Mouse (Mus musculus): Measurements from ENCODE around the gene Nhlh2. TPM values are rescaled to one million over a fixed set of nuclear protein-coding genes. Genes with fewer than 3 reads are reported as not detected.

Nhlh2 gene
- total RNA-seq, 2 experiments from 2014 or later, result 0.26 to 0.52 TPM

GRCm38 (mm10) chr3:102010681-102011317, 923 bp downstream of the Nhlh2 start:
- H3K27ac ChIP-seq, result no peak overlapping the region

GRCm38 (mm10) chr3:102011318-102012075, 1.6 kb downstream of the Nhlh2 start:
- Histone ChIP-seq H3K4me3 (no peak overlapping the region), H3K27ac (no peak overlapping the region)
- no peak for DNase-seq (ENCODE audit: extremely low spot score in 1 of 2, low spot score in 2 of 2)
- TF ChIP-seq CTCF (IDR thresholded peaks at IDR 0.05), result no peak
- intact Hi-C loops (cut with DNase I), result no loop called here

More at GRCm38 (mm10) chr3:102010681-102011317, 923 bp downstream of the Nhlh2 start:
- no peak for DNase-seq (ENCODE audit: extremely low spot score in 1 of 2, low spot score in 2 of 2)
- H3K4me3 ChIP-seq, result no peak overlapping the region
- no peak for TF ChIP-seq CTCF (IDR thresholded peaks at IDR 0.05)
- intact Hi-C loops (cut with DNase I), result no loop called here

GRCm38 (mm10) chr3:102012076-102012610, 2.3 kb downstream of the Nhlh2 start:
- H3K27ac ChIP-seq, result no peak overlapping the region
- DNase-seq (ENCODE audit: extremely low spot score in 1 of 2, low spot score in 2 of 2), result peak in 1 of 2 experiments; percentile 16
- no peak for TF ChIP-seq CTCF (IDR thresholded peaks at IDR 0.05)
- H3K4me3 ChIP-seq, result no peak overlapping the region
- intact Hi-C loops (cut with DNase I), result no loop called here

- no peak for TF ChIP-seq CTCF (IDR thresholded peaks at IDR 0.05)
- intact Hi-C loops (cut with DNase I), result no loop called here
- Histone ChIP-seq H3K27ac (no peak overlapping the region; the same call in 1 of the 2 replicates), H3K4me3 (peak overlapping the region; percentile 11; the same call in 1 of the 2 replicates)
- DNase-seq (ENCODE audit: extremely low spot score in 1 of 2, low spot score in 2 of 2), result peak; percentile 34 to 71
Measured at GRCm38 (mm10) chr3:102012611-102013211, 2.8 kb downstream of the Nhlh2 start.

GRCm38 (mm10) chr3:102020604-102021003, 10.7 kb downstream of the Nhlh2 start:
- Histone ChIP-seq H3K27ac (no peak overlapping the region), H3K4me3 (no peak overlapping the region)
- TF ChIP-seq CTCF (IDR thresholded peaks at IDR 0.05), result no peak
- intact Hi-C loops (cut with DNase I), result no loop called here
- no peak for DNase-seq (ENCODE audit: extremely low spot score in 1 of 2, low spot score in 2 of 2)

- no peak for TF ChIP-seq CTCF (IDR thresholded peaks at IDR 0.05)
- intact Hi-C loops (cut with DNase I), result no loop called here
- H3K27ac ChIP-seq, result no peak overlapping the region
- DNase-seq (ENCODE audit: extremely low spot score in 1 of 2, low spot score in 2 of 2), result no peak
- H3K4me3 ChIP-seq, result no peak overlapping the region
Measured at GRCm38 (mm10) chr3:102022721-102023120, 12.8 kb downstream of the Nhlh2 start.

- intact Hi-C loops (cut with DNase I), result no loop called here
- DNase-seq (ENCODE audit: extremely low spot score in 1 of 2, low spot score in 2 of 2), result no peak
- H3K4me3 ChIP-seq, result no peak overlapping the region
- TF ChIP-seq CTCF (IDR thresholded peaks at IDR 0.05), result no peak
- no peak overlapping the region for H3K27ac ChIP-seq
Measured at GRCm38 (mm10) chr3:102023337-102023736, 13.5 kb downstream of the Nhlh2 start.

- no peak overlapping the region for H3K27ac ChIP-seq
- H3K4me3 ChIP-seq, result no peak overlapping the region
- TF ChIP-seq CTCF (IDR thresholded peaks at IDR 0.05), result no peak
- intact Hi-C loops (cut with DNase I), result no loop called here
- no peak for DNase-seq (ENCODE audit: extremely low spot score in 1 of 2, low spot score in 2 of 2)
Measured at GRCm38 (mm10) chr3:102023829-102024228, 14.0 kb downstream of the Nhlh2 start.

GRCm38 (mm10) chr3:102024981-102025451, 15.1 kb downstream of the Nhlh2 start:
- intact Hi-C loops (cut with DNase I), result no loop called here
- TF ChIP-seq CTCF (IDR thresholded peaks at IDR 0.05), result no peak
- Histone ChIP-seq H3K4me3 (no peak overlapping the region), H3K27ac (no peak overlapping the region)
- DNase-seq (ENCODE audit: extremely low spot score in 1 of 2, low spot score in 2 of 2), result no peak

GRCm38 (mm10) chr3:102025659-102026058, 15.8 kb downstream of the Nhlh2 start:
- TF ChIP-seq CTCF (IDR thresholded peaks at IDR 0.05), result no peak
- no peak for DNase-seq (ENCODE audit: extremely low spot score in 1 of 2, low spot score in 2 of 2)
- intact Hi-C loops (cut with DNase I), result no loop called here
- no peak overlapping the region for H3K4me3 ChIP-seq
- H3K27ac ChIP-seq, result no peak overlapping the region

GRCm38 (mm10) chr3:102027880-102028279, 18.0 kb downstream of the Nhlh2 start:
- intact Hi-C loops (cut with DNase I), result no loop called here

GRCm38 (mm10) chr3:102037806-102038205, 27.9 kb downstream of the Nhlh2 start:
- no peak for TF ChIP-seq CTCF (IDR thresholded peaks at IDR 0.05)
- DNase-seq (ENCODE audit: extremely low spot score in 1 of 2, low spot score in 2 of 2), result no peak
- intact Hi-C loops (cut with DNase I), result no loop called here
- no peak overlapping the region for H3K27ac ChIP-seq
- no peak overlapping the region for H3K4me3 ChIP-seq

More at GRCm38 (mm10) chr3:102027880-102028279, 18.0 kb downstream of the Nhlh2 start:
- Histone ChIP-seq H3K27ac (no peak overlapping the region), H3K4me3 (no peak overlapping the region)
- TF ChIP-seq CTCF (IDR thresholded peaks at IDR 0.05), result peak; percentile 21
- no peak for DNase-seq (ENCODE audit: extremely low spot score in 1 of 2, low spot score in 2 of 2)
